Mouse (Mus musculus) midbrain, embryonic 12.5 days (tissue): ENCODE results near the gene Gm5134. TPM values are rescaled to one million over a fixed set of nuclear protein-coding genes. Genes with fewer than 3 reads are reported as not detected.
"Not testable (repeated sequence)": the region's sequence is repeated elsewhere in the genome, so short reads cannot be mapped to it uniquely, and the experiment has no call there.

Source experiments
- ATAC-seq: fragments of 200-750 bp; cut with Nextera tagmentation; 2 replicates; pipeline ENCODE4 v1.8.0; 2017; ENCODE audit warnings: low read depth, moderate TSS enrichment, moderate library complexity; ENCODE audit not compliant: low FRiP score
- H3K27ac ChIP-seq: fragments of 300-500 bp; sonication (generic); replicated peaks from 2 replicates; pipeline ENCODE4 v1.5.1; 2016; ENCODE audit warnings: mild to moderate bottlenecking
- H3K27me3 ChIP-seq: fragments of 300-500 bp; sonication (generic); 2 replicates; pipeline ENCODE4 v1.6.1; 2016; ENCODE audit warnings: mild to moderate bottlenecking
- H3K36me3 ChIP-seq: fragments of 300-500 bp; sonication (generic); 2 replicates; pipeline ENCODE4 v1.6.1; 2016
- H3K4me1 ChIP-seq: fragments of 300-500 bp; sonication (generic); 2 replicates; pipeline ENCODE4 v1.6.1; 2016
- H3K4me2 ChIP-seq: fragments of 300-500 bp; sonication (generic); replicated peaks from 2 replicates; pipeline ENCODE4 v1.6.1; 2016; ENCODE audit warnings: mild to moderate bottlenecking, moderate library complexity
- H3K4me3 ChIP-seq: fragments of 300-500 bp; sonication (generic); 2 replicates; pipeline ENCODE4 v1.5.1; 2016; ENCODE audit warnings: mild to moderate bottlenecking
- H3K9ac ChIP-seq: fragments of 300-500 bp; sonication (generic); replicated peaks from 2 replicates; pipeline ENCODE4 v1.6.1; 2016; ENCODE audit warnings: mild to moderate bottlenecking, moderate library complexity
- H3K9me3 ChIP-seq: fragments of 300-500 bp; sonication (generic); 2 replicates; pipeline ENCODE4 v1.6.1; 2016; ENCODE audit warnings: mild to moderate bottlenecking
- WGBS: fragments of 180-500 bp; shearing (Covaris S2); methylation state at CpG from one replicate; pipeline ENCODE4 v1.1.7; 2016; 5-methylcytosine and 5-hydroxymethylcytosine counted together
- polyA plus RNA-seq: library from polyadenylated mRNA; unstranded; fragments of >200 nt; fragmentation: Nextera tagmentation; extraction: Ambion mirVana; gene quantifications from 2 replicates; pipeline ENCODE4 v1.2.1, GENCODE M21; 2016

Gm5134 gene
- polyA plus RNA-seq, 1 experiment from 2014 or later, result not detected

- Histone ChIP-seq H3K9ac (no peak overlapping the region), H3K27ac (no peak overlapping the region), H3K9me3 (no peaks in the 10 kb centered on the region), H3K36me3 (no peaks in the 10 kb centered on the region), H3K4me1 (0 out of 2 replicates have a peak, but pooled peaks cover 4% of the 10 kb centered on the region), H3K27me3 (no peaks in the 10 kb centered on the region), H3K4me3 (no peak overlapping the region), H3K4me2 (no peak overlapping the region)
- WGBS, result 78% methylated on average over 5 of the region's 5 CpGs
- no peak for ATAC-seq
Measured at GRCm38 (mm10) chr10:75975216-75975615, 20.9 kb downstream of the Gm5134 start.

DNA sequence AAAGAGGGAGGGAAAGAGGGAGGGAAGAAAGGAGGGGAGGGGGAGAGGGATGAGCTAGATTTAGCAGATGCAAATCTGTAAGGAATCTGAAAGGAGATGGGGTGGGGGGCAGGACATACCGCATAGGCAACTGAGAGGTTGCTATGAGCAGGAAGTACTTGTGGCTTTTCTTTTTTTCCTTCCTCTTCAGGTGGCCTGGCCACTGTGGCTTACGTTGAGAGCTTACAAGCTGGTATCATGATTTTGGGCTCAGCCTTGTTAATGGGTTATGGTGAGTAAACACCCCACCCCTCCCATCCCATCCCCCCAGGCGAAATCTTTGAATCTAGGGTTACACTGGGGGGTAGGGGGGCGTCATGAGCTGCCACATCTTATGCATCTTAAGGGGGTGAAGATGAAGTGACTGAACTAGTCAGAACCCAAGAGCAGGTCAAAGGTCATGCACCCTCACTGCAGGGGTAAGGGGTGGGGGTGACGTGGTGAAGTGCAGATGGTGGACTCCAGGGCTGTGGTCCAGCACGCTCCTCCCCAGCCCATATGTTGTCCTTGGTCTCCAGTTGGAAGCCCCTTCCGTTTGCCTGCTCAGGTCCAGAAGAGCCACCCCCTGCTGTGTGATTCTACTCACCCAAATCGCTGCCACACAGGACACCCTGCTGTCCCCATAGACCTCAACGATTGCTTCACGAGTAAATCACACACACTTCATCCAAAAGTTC, 24.0 kb downstream of the Gm5134 start:
- Histone ChIP-seq H3K9me3 (no peaks in the 10 kb centered on the region), H3K4me2 (no peak overlapping the region), H3K27me3 (no peaks in the 10 kb centered on the region), H3K9ac (no peak overlapping the region), H3K4me1 (0 out of 2 replicates have a peak, but pooled peaks cover 4% of the 10 kb centered on the region), H3K27ac (no peak overlapping the region), H3K36me3 (no peaks in the 10 kb centered on the region), H3K4me3 (no peak overlapping the region)
- no peak for ATAC-seq
- 47% methylated on average over 10 of the region's 10 CpGs for WGBS

- no peaks in the 10 kb centered on the region for H3K9me3 ChIP-seq
- 82% methylated on average over 5 of the region's 5 CpGs for WGBS
Measured at GRCm38 (mm10) chr10:75978835-75979157, 24.5 kb downstream of the Gm5134 start.

GRCm38 (mm10) chr10:75979432-75979831, 25.1 kb downstream of the Gm5134 start:
- Histone ChIP-seq H3K9me3 (no peaks in the 10 kb centered on the region), H3K4me1 (0 out of 2 replicates have a peak, but pooled peaks cover 4% of the 10 kb centered on the region), H3K36me3 (no peaks in the 10 kb centered on the region), H3K4me2 (no peak overlapping the region), H3K9ac (no peak overlapping the region), H3K4me3 (no peak overlapping the region), H3K27ac (no peak overlapping the region), H3K27me3 (no peaks in the 10 kb centered on the region)
- 92% methylated on average over 3 of the region's 3 CpGs for WGBS
- no peak for ATAC-seq

More at GRCm38 (mm10) chr10:75978835-75979157, 24.5 kb downstream of the Gm5134 start:
- no peak overlapping the region for H3K27ac ChIP-seq
- H3K9ac ChIP-seq, result no peak overlapping the region
- H3K36me3 ChIP-seq, result no peaks in the 10 kb centered on the region
- ATAC-seq, result no peak
- 0 out of 2 replicates have a peak, but pooled peaks cover 4% of the 10 kb centered on the region for H3K4me1 ChIP-seq
- no peak overlapping the region for H3K4me3 ChIP-seq
- H3K27me3 ChIP-seq, result no peaks in the 10 kb centered on the region
- H3K4me2 ChIP-seq, result no peak overlapping the region

DNA sequence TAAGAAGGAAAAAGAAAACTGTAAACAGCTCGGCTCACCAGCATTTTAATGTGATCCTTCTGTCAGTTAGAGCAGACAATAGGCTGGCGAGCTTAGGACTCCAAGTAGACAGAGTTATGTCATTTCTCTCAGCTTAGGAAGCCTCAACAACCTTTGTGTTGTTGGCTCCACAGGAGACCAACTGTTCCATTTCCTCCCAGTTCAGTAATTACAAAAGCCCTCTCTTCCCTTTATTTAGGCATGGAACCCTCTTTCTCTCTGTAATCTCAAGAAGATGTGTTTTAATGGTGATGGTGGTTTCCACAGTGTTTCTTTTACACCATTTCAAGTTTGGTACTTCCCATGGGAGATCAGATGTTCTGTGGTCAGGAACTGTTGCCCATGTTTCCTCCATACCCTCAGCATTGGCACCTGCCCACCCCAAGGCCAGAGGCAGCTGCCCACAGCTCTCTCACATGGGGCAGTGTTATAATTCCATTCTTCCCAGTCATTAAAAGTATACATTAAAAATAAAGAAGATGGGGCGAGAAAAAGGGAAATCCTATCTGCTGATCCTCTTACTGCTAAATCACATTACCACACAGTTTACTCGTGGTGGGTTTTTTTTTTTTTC, 36.2 kb downstream of the Gm5134 start:
- Histone ChIP-seq H3K9me3 (no peaks in the 10 kb centered on the region), H3K27me3 (no peaks in the 10 kb centered on the region), H3K4me3 (no peak overlapping the region), H3K36me3 (no peaks in the 10 kb centered on the region), H3K27ac (no peak overlapping the region), H3K9ac (no peak overlapping the region), H3K4me2 (no peak overlapping the region), H3K4me1 (no peaks in the 10 kb centered on the region)
- WGBS, result 66% methylated on average over 4 of the region's 4 CpGs
- no peak for ATAC-seq

DNA sequence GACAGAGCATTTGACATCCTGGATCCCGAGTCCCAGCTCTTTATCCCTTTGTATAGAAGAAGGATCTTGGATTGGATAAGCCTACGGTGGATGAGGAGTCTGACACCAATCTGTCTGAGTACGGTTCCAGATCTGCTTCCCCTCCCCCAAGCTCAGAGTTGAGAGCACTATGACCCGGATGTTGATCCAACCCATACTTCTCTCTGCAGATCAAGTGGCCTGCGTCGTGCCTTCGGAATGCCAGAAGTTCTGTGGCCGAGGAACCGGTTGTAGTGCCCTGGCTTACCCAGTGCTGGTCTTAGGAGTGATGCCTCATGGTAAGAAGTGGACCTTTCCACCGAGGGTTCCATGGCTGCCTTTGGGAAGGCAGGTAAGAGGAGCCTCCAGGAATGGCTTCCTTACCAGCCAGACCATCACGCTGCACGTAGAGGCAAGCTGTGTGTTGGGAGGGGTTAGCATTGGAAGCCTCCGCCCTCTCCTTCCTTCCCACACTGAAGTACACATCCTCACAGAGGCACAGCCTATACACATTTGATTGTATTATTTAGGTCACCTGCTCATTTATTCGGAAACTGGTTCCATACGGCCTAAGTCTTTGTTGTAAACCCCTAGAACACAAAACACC, 39.4 kb downstream of the Gm5134 start:
- H3K9ac ChIP-seq, result no peak overlapping the region
- no peaks in the 10 kb centered on the region for H3K36me3 ChIP-seq
- WGBS, result 90% methylated on average over 15 of the region's 15 CpGs

GRCm38 (mm10) chr10:75994531-75995210, 40.4 kb downstream of the Gm5134 start:
- H3K27ac ChIP-seq, H3K4me3 ChIP-seq, H3K27me3 ChIP-seq, ATAC-seq, H3K4me2 ChIP-seq, H3K36me3 ChIP-seq, H3K4me1 ChIP-seq, H3K9me3 ChIP-seq, H3K9ac ChIP-seq: not testable (repeated sequence)
- WGBS, result 84% methylated on average over 13 of the region's 13 CpGs

More for the DNA sequence above, 39.4 kb downstream of the Gm5134 start:
- Histone ChIP-seq H3K27ac (no peak overlapping the region), H3K9me3 (no peaks in the 10 kb centered on the region), H3K4me2 (no peak overlapping the region), H3K4me1 (no peaks in the 10 kb centered on the region), H3K27me3 (no peaks in the 10 kb centered on the region), H3K4me3 (no peak overlapping the region)
- no peak for ATAC-seq

DNA sequence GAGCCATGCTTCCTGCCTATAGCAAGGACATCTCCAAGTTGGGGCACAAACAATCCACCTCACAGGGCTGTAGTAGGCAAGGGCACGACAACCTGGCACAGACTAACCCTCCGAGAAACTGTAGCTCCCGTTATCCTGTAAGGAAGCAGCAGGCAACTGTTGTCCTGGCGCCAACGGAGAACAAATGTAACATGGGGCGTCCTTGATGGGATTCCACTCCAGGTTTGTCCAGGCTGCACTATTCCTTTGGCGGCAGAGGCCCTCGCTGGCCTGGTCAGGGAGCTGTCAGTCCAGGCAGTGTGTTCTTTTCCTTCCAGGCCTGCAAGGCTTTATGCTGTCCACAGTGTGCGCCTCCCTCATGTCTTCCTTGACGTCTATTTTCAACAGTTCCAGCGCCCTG, 41.1 kb downstream of the Gm5134 start:
- Histone ChIP-seq H3K9me3 (no peaks in the 10 kb centered on the region), H3K4me2 (no peak overlapping the region), H3K36me3 (no peaks in the 10 kb centered on the region), H3K4me1 (no peaks in the 10 kb centered on the region), H3K4me3 (no peak overlapping the region), H3K27ac (no peak overlapping the region), H3K9ac (no peak overlapping the region), H3K27me3 (0 out of 2 replicates have a peak, but pooled peaks cover 2% of the 10 kb centered on the region)
- 91% methylated on average over 11 of the region's 11 CpGs for WGBS
- ATAC-seq, result no peak

DNA sequence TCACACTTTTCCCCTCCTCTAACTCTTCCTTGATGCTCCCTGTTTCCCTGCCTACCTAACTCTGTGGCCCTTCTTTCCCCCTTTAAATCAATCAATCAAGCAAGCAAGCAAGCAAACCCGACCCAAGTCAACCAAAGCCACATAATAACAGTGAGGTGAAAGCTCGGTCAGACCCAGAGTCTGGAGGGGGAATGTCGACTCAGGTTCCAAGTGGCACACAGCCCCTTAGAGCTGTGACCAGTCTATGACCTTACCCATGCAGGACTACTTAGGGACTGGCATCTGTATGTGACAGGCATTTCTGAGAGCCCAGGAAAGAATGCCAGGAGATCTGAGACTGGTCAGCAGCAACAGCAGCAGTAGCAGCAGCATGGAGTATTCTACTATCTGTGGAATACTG, 42.0 kb downstream of the Gm5134 start:
- Histone ChIP-seq H3K27me3 (0 out of 2 replicates have a peak, but pooled peaks cover 3% of the 10 kb centered on the region), H3K9me3 (no peaks in the 10 kb centered on the region), H3K4me1 (peaks cover 6% of the 10 kb centered on the region; the same call in 1 of the 2 replicates), H3K27ac (no peak overlapping the region), H3K4me3 (no peak overlapping the region), H3K36me3 (no peaks in the 10 kb centered on the region), H3K9ac (no peak overlapping the region), H3K4me2 (no peak overlapping the region)
- WGBS, result 66% methylated on average over 3 of the region's 3 CpGs
- ATAC-seq, result no peak

GRCm38 (mm10) chr10:76001160-76001559, 46.8 kb downstream of the Gm5134 start:
- peaks cover 9% of the 10 kb centered on the region; the same call in 1 of the 2 replicates for H3K4me1 ChIP-seq
- no peaks in the 10 kb centered on the region for H3K36me3 ChIP-seq
- H3K9ac ChIP-seq, result no peak overlapping the region
- H3K27ac ChIP-seq, result no peak overlapping the region
- H3K27me3 ChIP-seq, result 0 out of 2 replicates have a peak, but pooled peaks cover 3% of the 10 kb centered on the region
- no peaks in the 10 kb centered on the region for H3K9me3 ChIP-seq
- no peak overlapping the region for H3K4me2 ChIP-seq
- no peak for ATAC-seq
- 27% methylated on average over 7 of the region's 7 CpGs for WGBS
- H3K4me3 ChIP-seq, result no peak overlapping the region

DNA sequence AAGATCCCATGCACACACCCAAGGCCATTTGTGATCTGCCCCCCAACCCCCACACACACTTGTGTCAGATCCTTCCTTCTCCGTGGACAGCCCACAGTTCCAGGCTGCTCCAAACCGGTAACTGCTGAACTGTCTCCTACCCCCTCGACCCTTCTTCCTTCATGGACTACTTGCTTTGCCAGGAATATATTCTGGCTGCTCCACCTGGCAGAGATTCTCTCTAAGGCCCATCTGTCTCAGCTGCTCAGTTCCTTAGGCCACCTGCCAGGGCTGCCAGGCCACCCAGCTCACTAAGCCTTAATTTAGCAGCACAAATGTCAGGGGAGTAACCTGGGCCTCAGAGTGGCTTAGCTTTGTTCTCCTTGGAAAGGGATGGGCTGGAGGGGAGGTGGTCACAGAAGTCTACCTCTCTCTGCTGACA, 47.8 kb downstream of the Gm5134 start:
- peaks cover 9% of the 10 kb centered on the region; the same call in 1 of the 2 replicates for H3K4me1 ChIP-seq
- no peak overlapping the region for H3K9ac ChIP-seq
- no peaks in the 10 kb centered on the region for H3K9me3 ChIP-seq
- no peak overlapping the region for H3K4me2 ChIP-seq
- 0 out of 2 replicates have a peak, but pooled peaks cover 3% of the 10 kb centered on the region for H3K27me3 ChIP-seq
- no peak for ATAC-seq
- no peaks in the 10 kb centered on the region for H3K36me3 ChIP-seq
- no peak overlapping the region for H3K27ac ChIP-seq
- WGBS, result 38% methylated on average over 3 of the region's 3 CpGs
- H3K4me3 ChIP-seq, result no peak overlapping the region

GRCm38 (mm10) chr10:76002615-76003014, 48.3 kb downstream of the Gm5134 start:
- H3K4me2 ChIP-seq, result no peak overlapping the region
- peaks cover 9% of the 10 kb centered on the region; the same call in 1 of the 2 replicates for H3K4me1 ChIP-seq
- no peaks in the 10 kb centered on the region for H3K36me3 ChIP-seq
- H3K27me3 ChIP-seq, result 0 out of 2 replicates have a peak, but pooled peaks cover 3% of the 10 kb centered on the region
- 29% methylated on average over 2 of the region's 2 CpGs for WGBS
- no peak overlapping the region for H3K9ac ChIP-seq
- H3K9me3 ChIP-seq, result no peaks in the 10 kb centered on the region
- H3K4me3 ChIP-seq, result no peak overlapping the region
- H3K27ac ChIP-seq, result no peak overlapping the region
- no peak for ATAC-seq
